Mouse (Mus musculus) urinary bladder, postnatal 25 days (tissue): ENCODE measurements at regions not wholly inside any gene's neighbourhood (a gene's known extent, or its start where the extent isn't known, plus 50 kb on each side); places are given as distances from the start of the nearest gene placed in this dataset.

ENCODE experiments used
- DNase-seq: peaks from one replicate; pipeline ENCODE4 v3.0.0; 2022; ENCODE audit warnings: low spot score

DNA sequence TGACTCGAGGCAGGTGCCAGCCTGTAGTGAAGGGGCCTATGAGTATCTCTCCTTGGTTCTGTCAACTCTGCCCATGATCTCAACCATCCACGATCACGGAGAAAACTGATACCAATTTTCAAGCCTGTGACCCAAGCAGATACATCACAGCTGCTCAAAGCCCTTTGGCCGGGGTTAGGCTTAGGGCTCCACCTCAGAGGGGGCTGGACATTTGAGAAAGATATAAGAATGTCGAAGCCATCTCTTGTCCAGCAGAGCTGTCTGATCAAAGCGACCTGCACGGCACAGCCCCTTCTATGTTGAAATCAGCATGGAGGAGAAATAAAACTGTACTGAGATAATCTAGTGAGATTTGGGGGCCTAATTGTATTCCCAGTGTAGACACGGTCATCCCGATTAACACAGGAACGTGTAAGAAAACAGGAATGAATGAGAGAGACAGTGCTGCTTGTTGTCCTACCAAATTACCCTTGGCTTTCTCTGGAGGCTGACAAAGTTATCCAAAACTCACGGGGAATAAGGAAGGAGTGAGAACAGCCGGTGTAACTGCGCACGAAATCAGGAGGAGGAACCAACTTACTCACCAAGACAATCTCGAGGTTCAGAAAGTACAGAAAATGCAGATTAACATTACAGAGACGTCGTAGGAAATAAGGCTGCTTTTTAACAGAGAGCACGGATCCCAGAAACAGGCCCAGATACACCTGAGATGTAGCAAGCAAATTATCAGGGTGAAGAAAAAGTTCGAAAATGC is 212.7 kb upstream of the Amigo2 start:
- no peak for DNase-seq

DNA sequence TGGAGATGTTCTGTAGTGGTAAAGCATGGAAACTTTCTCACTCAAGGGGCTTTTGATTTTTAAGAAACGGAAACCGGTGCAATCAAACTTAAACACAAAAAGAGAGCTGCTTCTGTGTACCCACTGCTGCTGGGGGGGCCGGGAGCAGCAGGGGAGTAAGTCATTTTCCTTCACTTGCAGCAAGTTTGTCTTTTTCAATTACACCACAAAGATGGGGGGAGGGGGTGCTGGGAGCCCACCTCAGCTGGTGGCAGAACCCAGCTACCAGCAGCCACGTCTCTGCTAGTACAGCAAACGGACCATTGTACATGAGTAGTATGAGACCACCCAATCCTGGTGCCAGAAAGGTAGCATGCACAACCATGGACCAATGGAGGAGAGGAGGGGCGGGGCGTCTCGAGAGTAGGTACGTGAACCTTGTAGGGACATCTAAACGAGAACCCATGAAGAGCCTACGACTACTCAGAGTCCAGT is 211.7 kb upstream of the Amigo2 start:
- no peak for DNase-seq

DNA sequence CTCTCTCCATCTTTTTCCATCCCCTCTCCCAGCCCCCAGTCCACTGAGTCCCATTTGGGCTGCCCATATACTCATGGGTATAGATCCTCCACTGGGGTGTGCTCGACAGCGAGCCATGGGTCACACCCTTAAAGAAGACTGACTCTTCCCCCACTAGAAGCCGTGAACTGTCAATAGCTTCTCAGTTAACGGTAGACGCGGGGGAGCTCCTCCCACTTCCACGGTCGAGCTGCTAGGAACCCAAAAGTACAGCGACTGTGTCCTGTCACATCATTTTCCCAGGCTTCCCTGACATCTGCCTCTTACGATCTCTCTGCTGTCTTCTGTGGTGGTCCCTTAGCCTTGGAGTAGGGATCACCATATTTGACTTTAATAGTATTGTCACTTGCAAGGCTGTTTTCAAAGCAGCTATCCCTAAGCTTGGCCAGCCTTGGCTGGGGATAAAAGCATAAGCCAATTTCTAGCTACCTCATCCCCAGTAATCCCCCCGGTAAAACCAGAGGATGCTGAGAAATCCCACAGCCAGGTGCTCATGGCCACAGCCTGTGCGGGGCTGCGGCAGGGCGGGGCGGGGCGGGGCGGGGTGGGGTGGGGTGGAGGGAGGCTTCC is 211.2 kb upstream of the Amigo2 start:
- DNase-seq, result no peak

DNA sequence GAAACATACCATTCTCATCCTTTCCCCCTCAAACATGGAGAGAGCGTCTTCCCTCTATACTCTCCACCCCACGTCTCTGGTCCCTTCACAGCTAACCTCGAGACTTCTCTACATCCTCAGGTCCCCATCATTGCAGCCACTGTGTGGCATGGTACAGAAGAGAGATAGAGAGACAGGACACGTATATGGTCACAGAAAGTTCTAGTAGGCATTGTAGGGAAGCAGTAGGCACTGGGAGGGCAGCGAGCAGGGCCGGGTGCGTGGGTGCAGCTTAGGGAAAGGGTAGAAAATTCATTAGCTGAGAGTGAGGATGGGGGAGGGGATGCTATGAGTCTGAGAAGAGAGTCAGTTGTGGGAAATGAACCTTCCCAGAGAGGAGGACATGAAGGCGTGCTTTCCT is 210.4 kb upstream of the Amigo2 start:
- DNase-seq, result no peak

DNA sequence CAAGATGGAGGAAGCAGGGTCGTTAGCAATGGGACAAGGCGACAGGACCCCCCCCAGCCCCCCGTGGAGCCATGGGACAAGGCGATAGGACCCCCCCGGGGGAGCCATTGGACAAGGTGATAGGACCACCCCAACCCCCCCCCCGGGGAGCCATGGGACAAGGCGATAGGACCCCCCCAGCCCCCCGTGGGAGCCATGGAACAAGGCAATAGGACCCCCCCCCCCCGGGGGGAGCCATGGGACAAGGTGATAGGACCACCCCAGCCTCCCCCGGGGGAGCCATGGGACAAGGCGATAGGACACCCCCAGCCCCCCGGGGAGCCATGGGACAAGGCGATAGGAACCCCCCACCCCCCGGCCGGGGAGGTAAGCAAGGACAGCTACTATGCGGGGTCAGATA is 209.9 kb upstream of the Amigo2 start:
- DNase-seq, result no peak

DNA sequence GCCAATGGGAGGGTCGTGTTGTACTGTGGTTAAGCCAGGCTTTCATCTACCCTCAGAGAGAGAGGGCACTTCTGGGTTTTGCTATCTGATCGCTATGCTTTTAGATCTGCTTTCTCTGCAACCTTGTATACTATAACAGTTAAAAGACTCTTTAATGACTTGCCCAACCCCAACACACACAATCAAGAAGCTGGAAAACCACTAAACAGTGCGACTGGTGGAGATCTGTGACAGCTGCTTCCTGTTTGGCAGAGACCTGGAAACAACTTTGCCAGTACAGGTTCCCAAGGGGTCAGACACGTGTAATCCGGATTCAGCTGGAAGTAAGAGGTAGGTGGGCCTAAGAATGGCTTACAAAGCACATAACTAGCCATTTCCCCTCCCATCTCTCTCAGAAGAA is 208.6 kb upstream of the Amigo2 start:
- DNase-seq, result no peak

DNA sequence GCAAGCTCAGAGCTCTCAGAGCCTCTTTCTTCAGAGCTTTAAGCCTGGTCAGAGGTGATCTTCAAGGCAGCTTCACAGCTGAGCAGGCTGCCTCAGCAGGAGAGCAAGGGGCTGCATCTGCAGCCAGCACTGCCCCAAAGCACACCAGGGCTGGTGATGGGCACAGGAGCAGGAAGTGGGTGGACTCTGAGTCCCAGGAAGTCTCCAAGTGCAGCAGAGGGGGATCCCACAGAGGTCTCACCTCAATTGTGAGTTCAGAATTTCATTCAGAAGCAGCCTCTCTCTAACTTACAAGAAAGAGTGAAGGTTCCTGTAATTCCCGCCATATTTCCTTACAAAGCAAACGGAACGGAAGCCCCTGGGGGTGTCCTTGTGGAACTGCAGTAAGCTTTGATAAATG is 202.6 kb upstream of the Amigo2 start:
- DNase-seq, result no peak

DNA sequence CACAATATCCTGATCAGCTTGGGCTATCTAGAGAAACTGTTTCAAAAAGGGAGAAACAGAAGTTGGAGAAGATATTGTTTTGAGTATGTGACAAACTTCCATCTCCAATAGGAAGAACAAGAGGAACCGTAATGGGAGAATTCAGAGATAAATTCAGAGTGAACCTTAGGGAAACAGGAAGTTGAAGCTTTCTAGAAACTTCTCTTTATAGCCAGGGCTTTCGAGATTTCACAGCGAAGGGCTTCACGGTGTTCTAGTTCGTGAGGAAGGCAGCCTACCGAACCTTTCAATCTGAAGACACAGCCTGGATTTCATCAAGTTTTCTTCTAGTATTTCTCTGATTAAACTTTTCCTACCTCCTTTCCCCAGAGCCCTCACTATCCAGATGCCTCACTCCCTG is 201.9 kb upstream of the Amigo2 start:
- no peak for DNase-seq

DNA sequence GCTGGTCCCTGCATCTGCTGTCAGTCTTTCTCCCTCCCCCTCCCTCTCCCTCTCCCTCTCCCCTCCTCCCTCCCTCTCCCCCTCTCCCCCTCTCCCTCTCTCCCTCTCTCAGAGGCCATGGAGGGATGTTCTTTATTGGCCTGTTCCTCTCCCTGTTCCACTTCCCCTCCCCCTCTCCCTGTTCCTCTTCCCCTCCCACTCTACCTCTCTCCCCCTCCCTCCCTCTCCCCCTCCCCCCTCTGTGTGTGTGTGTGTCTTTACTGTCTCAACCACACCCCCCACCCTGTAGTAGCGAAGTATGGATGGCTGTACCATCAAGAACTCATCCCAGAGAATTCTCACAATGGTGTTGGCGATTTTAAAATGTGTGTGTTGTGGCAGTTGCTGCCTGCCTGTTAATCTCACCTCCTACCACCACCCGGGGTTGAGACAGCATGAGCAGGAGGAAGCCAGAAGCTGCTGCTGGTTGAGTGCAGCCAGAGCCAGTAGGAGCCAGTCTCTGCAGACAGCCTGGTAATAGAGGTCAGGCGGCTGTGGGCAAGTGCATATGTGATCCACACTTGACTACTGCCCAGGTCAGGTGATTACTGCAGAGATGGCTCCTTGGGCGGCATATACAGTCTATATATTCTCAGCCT is 201.3 kb upstream of the Amigo2 start:
- DNase-seq, result no peak

DNA sequence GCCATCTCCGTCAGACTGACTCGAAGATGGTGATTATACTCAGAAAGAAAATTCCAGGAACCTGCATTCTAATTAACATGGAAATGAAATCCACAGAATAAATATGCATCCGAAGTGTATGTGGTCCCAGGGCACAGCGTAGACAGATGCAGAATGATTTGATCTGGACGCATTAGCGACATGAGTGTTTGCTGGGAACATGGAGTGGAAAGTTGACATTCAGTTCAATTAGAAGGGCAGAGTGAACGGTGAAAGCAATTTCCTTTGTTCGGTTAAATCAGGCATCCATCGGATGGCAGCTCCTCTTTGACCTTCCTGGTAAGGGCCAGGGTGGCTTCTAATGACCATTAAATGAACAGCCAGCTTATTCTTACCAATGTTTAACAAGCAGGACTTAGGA is 199.1 kb upstream of the Amigo2 start:
- DNase-seq, result no peak

DNA sequence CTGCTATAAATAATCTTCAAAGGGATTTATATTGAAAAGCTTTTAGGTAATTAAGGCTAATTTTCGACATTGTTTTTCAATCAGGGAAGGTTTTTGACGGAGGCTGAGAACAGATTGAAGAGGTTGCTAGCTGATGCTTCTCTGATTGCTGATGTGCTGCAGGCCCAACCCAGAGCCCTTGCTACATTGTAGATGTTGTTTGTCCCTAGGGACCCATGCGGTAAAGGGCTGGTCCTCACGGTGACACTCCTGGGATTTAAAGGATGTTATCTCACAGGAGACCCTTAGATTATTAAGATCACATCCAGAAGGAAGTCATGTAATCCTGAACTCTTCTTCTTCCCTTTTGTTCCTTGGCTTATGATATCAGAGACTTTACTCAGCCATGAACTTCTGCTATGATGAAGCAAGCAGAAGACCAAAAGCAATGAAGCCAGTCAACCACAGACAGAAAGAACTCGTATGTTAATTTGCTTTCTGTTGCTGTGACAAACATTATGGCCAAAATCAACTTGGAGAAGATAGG is 191.2 kb upstream of the Amigo2 start:
- DNase-seq, result no peak
